Mouse (Mus musculus): ENCODE data around the gene H2-M5. TPM values are rescaled to one million over a fixed set of nuclear protein-coding genes. Genes with fewer than 3 reads are reported as not detected.

Gene H2-M5
- polyA plus RNA-seq, 1 experiment from 2014 or later = 2.3 TPM

GRCm38 (mm10) chr17:36953062-36953461, 36.3 kb downstream of the H2-M5 start:
- Histone ChIP-seq H3K36me3 (ENCODE audit: control insufficient read depth, insufficient read depth) (peaks cover 15% of the 10 kb centered on the region; the same call in 1 of the 2 replicates), H3K4me2 (ENCODE audit: low read length) (no peak overlapping the region), H3K9ac (replicated peaks; ENCODE audit: low read depth, low read length) (no peak overlapping the region), H3K4me3 (replicated peaks; ENCODE audit: low read length) (no peak overlapping the region), H3K27ac (ENCODE audit: low read length) (no peak overlapping the region), H3K27me3 (replicated peaks; ENCODE audit: control insufficient read depth, insufficient read depth, low read length) (no peaks in the 10 kb centered on the region), H3K9me3 (ENCODE audit: control insufficient read depth, low read length) (no peaks in the 10 kb centered on the region), H3K4me1 (replicated peaks; ENCODE audit: control insufficient read depth, insufficient read depth, low read length) (peaks cover 19% of the 10 kb centered on the region)
- 86% methylated on average over 1 of the region's 1 CpGs for WGBS
- no peak for ATAC-seq

- Histone ChIP-seq H3K9ac (replicated peaks; ENCODE audit: low read depth, low read length) (no peak overlapping the region), H3K4me2 (ENCODE audit: low read length) (no peak overlapping the region), H3K9me3 (ENCODE audit: control insufficient read depth, low read length) (no peaks in the 10 kb centered on the region), H3K4me1 (replicated peaks; ENCODE audit: control insufficient read depth, insufficient read depth, low read length) (peaks cover 18% of the 10 kb centered on the region), H3K36me3 (ENCODE audit: control insufficient read depth, insufficient read depth) (peaks cover 15% of the 10 kb centered on the region; the same call in 1 of the 2 replicates), H3K27me3 (replicated peaks; ENCODE audit: control insufficient read depth, insufficient read depth, low read length) (no peaks in the 10 kb centered on the region), H3K27ac (ENCODE audit: low read length) (no peak overlapping the region), H3K4me3 (replicated peaks; ENCODE audit: low read length) (no peak overlapping the region)
- WGBS = 84% methylated on average over 2 of the region's 2 CpGs
- no peak for ATAC-seq
Measured at GRCm38 (mm10) chr17:36952631-36953030, 36.7 kb downstream of the H2-M5 start.

GRCm38 (mm10) chr17:36950981-36951947, 38.1 kb downstream of the H2-M5 start, which contains the start of gene Ppp1r11:
Gene Ppp1r11, minus strand, starts transcription at chr17:36951741.
- 2% methylated on average over 36 of the region's 36 CpGs for WGBS
- H3K27ac ChIP-seq (ENCODE audit: low read length) = peak within 1 kb of the TSS; percentile 88
- H3K4me2 ChIP-seq (ENCODE audit: low read length) = peak within 1 kb of the TSS; percentile 93
- peak; percentile 96 for ATAC-seq
- peak within 1 kb of the TSS; percentile 58 for H3K4me3 ChIP-seq (replicated peaks; ENCODE audit: low read length)
- peak within 1 kb of the TSS; percentile 63 for H3K9ac ChIP-seq (replicated peaks; ENCODE audit: low read depth, low read length)
- peaks cover 15% of the 10 kb centered on the region; the same call in 1 of the 2 replicates for H3K36me3 ChIP-seq (ENCODE audit: control insufficient read depth, insufficient read depth)
- H3K9me3 ChIP-seq (ENCODE audit: control insufficient read depth, low read length) = no peaks in the 10 kb centered on the region
- H3K4me1 ChIP-seq (replicated peaks; ENCODE audit: control insufficient read depth, insufficient read depth, low read length) = peaks cover 21% of the 10 kb centered on the region
- H3K27me3 ChIP-seq (replicated peaks; ENCODE audit: control insufficient read depth, insufficient read depth, low read length) = no peaks in the 10 kb centered on the region

- no peaks in the 10 kb centered on the region for H3K9me3 ChIP-seq (ENCODE audit: control insufficient read depth, low read length)
- no peak overlapping the region for H3K27ac ChIP-seq (ENCODE audit: low read length)
- H3K4me3 ChIP-seq (replicated peaks; ENCODE audit: low read length) = no peak overlapping the region
- 92% methylated on average over 8 of the region's 8 CpGs for WGBS
- no peak overlapping the region for H3K9ac ChIP-seq (replicated peaks; ENCODE audit: low read depth, low read length)
- H3K27me3 ChIP-seq (replicated peaks; ENCODE audit: control insufficient read depth, insufficient read depth, low read length) = peaks cover 13% of the 10 kb centered on the region
- H3K4me1 ChIP-seq (replicated peaks; ENCODE audit: control insufficient read depth, insufficient read depth, low read length) = peaks cover 21% of the 10 kb centered on the region
- H3K36me3 ChIP-seq (ENCODE audit: control insufficient read depth, insufficient read depth) = peaks cover 11% of the 10 kb centered on the region; the same call in 1 of the 2 replicates
- H3K4me2 ChIP-seq (ENCODE audit: low read length) = no peak overlapping the region
- no peak for ATAC-seq
Measured at GRCm38 (mm10) chr17:36949265-36949664, 40.1 kb downstream of the H2-M5 start.

GRCm38 (mm10) chr17:36948286-36948685, 41.1 kb downstream of the H2-M5 start:
- Histone ChIP-seq H3K4me3 (replicated peaks; ENCODE audit: low read length) (no peak overlapping the region), H3K4me1 (replicated peaks; ENCODE audit: control insufficient read depth, insufficient read depth, low read length) (peaks cover 21% of the 10 kb centered on the region), H3K27me3 (replicated peaks; ENCODE audit: control insufficient read depth, insufficient read depth, low read length) (peaks cover 23% of the 10 kb centered on the region), H3K36me3 (ENCODE audit: control insufficient read depth, insufficient read depth) (peaks cover 8% of the 10 kb centered on the region; the same call in 1 of the 2 replicates), H3K4me2 (ENCODE audit: low read length) (no peak overlapping the region), H3K9ac (replicated peaks; ENCODE audit: low read depth, low read length) (no peak overlapping the region), H3K27ac (ENCODE audit: low read length) (no peak overlapping the region), H3K9me3 (ENCODE audit: control insufficient read depth, low read length) (no peaks in the 10 kb centered on the region)
- WGBS = 85% methylated on average over 1 of the region's 1 CpGs
- no peak for ATAC-seq

GRCm38 (mm10) chr17:36947051-36947819, 42.1 kb downstream of the H2-M5 start:
- ATAC-seq = peak; percentile 47
- Histone ChIP-seq H3K27ac (ENCODE audit: low read length) (peak overlapping the region; percentile 14; the same call in 1 of the 2 replicates), H3K9ac (replicated peaks; ENCODE audit: low read depth, low read length) (peak overlapping the region; percentile 80), H3K4me2 (ENCODE audit: low read length) (peak overlapping the region; percentile 97), H3K4me1 (replicated peaks; ENCODE audit: control insufficient read depth, insufficient read depth, low read length) (peaks cover 32% of the 10 kb centered on the region), H3K9me3 (ENCODE audit: control insufficient read depth, low read length) (no peaks in the 10 kb centered on the region), H3K27me3 (replicated peaks; ENCODE audit: control insufficient read depth, insufficient read depth, low read length) (peaks cover 32% of the 10 kb centered on the region), H3K4me3 (replicated peaks; ENCODE audit: low read length) (peak overlapping the region; percentile 56), H3K36me3 (ENCODE audit: control insufficient read depth, insufficient read depth) (peaks cover 8% of the 10 kb centered on the region; the same call in 1 of the 2 replicates)
- under 1% methylated on average over 62 of the region's 62 CpGs for WGBS

- no peak overlapping the region for H3K4me3 ChIP-seq (replicated peaks; ENCODE audit: low read length)
- H3K9ac ChIP-seq (replicated peaks; ENCODE audit: low read depth, low read length) = no peak overlapping the region
- peaks cover 7% of the 10 kb centered on the region; the same call in 1 of the 2 replicates for H3K36me3 ChIP-seq (ENCODE audit: control insufficient read depth, insufficient read depth)
- 16% methylated on average over 9 of the region's 9 CpGs for WGBS
- no peak overlapping the region for H3K4me2 ChIP-seq (ENCODE audit: low read length)
- H3K27me3 ChIP-seq (replicated peaks; ENCODE audit: control insufficient read depth, insufficient read depth, low read length) = peaks cover 42% of the 10 kb centered on the region
- peaks cover 20% of the 10 kb centered on the region for H3K4me1 ChIP-seq (replicated peaks; ENCODE audit: control insufficient read depth, insufficient read depth, low read length)
- no peak for ATAC-seq
- H3K27ac ChIP-seq (ENCODE audit: low read length) = no peak overlapping the region
- no peaks in the 10 kb centered on the region for H3K9me3 ChIP-seq (ENCODE audit: control insufficient read depth, low read length)
Measured at GRCm38 (mm10) chr17:36944121-36944775, 45.1 kb downstream of the H2-M5 start.

GRCm38 (mm10) chr17:36943691-36944090, 45.6 kb downstream of the H2-M5 start:
- peaks cover 46% of the 10 kb centered on the region for H3K27me3 ChIP-seq (replicated peaks; ENCODE audit: control insufficient read depth, insufficient read depth, low read length)
- H3K36me3 ChIP-seq (ENCODE audit: control insufficient read depth, insufficient read depth) = peaks cover 1% of the 10 kb centered on the region; the same call in 1 of the 2 replicates
- 33% methylated on average over 5 of the region's 5 CpGs for whole genome bisulfite sequencing
- H3K27ac ChIP-seq (ENCODE audit: low read length) = no peak overlapping the region
- no peak for ATAC-seq
- no peak overlapping the region for H3K9ac ChIP-seq (replicated peaks; ENCODE audit: low read depth, low read length)
- H3K4me3 ChIP-seq (replicated peaks; ENCODE audit: low read length) = no peak overlapping the region
- no peaks in the 10 kb centered on the region for H3K9me3 ChIP-seq (ENCODE audit: control insufficient read depth, low read length)
- H3K4me1 ChIP-seq (replicated peaks; ENCODE audit: control insufficient read depth, insufficient read depth, low read length) = peaks cover 20% of the 10 kb centered on the region
- no peak overlapping the region for H3K4me2 ChIP-seq (ENCODE audit: low read length)

Measured in forebrain, embryonic 16.5 days (tissue).